Mouse (Mus musculus): ENCODE measurements around the gene Kdm6b.

The Kdm6b gene

GRCm38 (mm10) chr11:69418481-69419442, 5.3 kb upstream of the Kdm6b start:
- DNase-seq: peak; percentile 98

- DNase-seq: peak; percentile 95
Measured at GRCm38 (mm10) chr11:69417449-69418384, 4.2 kb upstream of the Kdm6b start.

- DNase-seq: no peak
Measured at GRCm38 (mm10) chr11:69416921-69417448, 3.5 kb upstream of the Kdm6b start.

- no peak for DNase-seq
Measured at GRCm38 (mm10) chr11:69416509-69416908, 3.0 kb upstream of the Kdm6b start.

GRCm38 (mm10) chr11:69415668-69416451, 2.4 kb upstream of the Kdm6b start:
- peak; percentile 89 for DNase-seq

GRCm38 (mm10) chr11:69415327-69415667, 1.8 kb upstream of the Kdm6b start:
- DNase-seq: peak; percentile 74

GRCm38 (mm10) chr11:69414421-69415326, 1.2 kb upstream of the Kdm6b start:
- peak; percentile 47 for DNase-seq

- no peak for DNase-seq
Measured at GRCm38 (mm10) chr11:69412548-69412947, 927 bp downstream of the Kdm6b start.

- peak; percentile 77 for DNase-seq
Measured at GRCm38 (mm10) chr11:69411538-69412203, 1.8 kb downstream of the Kdm6b start.

- peak; percentile 100 for DNase-seq
Measured at GRCm38 (mm10) chr11:69411073-69411535, 2.4 kb downstream of the Kdm6b start.

- no peak for DNase-seq
Measured at GRCm38 (mm10) chr11:69410310-69411072, 3.0 kb downstream of the Kdm6b start.

- peak; percentile 49 for DNase-seq
Measured at GRCm38 (mm10) chr11:69410045-69410309, 3.5 kb downstream of the Kdm6b start.

GRCm38 (mm10) chr11:69409378-69410044, 4.0 kb downstream of the Kdm6b start:
- peak; percentile 94 for DNase-seq

GRCm38 (mm10) chr11:69408541-69409377, 4.7 kb downstream of the Kdm6b start:
- DNase-seq: peak; percentile 90

- DNase-seq: no peak
Measured at GRCm38 (mm10) chr11:69407724-69408004, 5.8 kb downstream of the Kdm6b start.

GRCm38 (mm10) chr11:69406867-69407723, 6.4 kb downstream of the Kdm6b start:
- no peak for DNase-seq

- no peak for DNase-seq
Measured at GRCm38 (mm10) chr11:69406282-69406681, 7.2 kb downstream of the Kdm6b start.
